Mouse (Mus musculus): ENCODE results near the gene Edaradd. TPM values are rescaled to one million over a fixed set of nuclear protein-coding genes. Genes with fewer than 3 reads are reported as not detected.

The Edaradd gene
- total and polyA plus RNA-seq, 2 experiments from 2014 or later, result 0.11 TPM; not detected in 1

DNA sequence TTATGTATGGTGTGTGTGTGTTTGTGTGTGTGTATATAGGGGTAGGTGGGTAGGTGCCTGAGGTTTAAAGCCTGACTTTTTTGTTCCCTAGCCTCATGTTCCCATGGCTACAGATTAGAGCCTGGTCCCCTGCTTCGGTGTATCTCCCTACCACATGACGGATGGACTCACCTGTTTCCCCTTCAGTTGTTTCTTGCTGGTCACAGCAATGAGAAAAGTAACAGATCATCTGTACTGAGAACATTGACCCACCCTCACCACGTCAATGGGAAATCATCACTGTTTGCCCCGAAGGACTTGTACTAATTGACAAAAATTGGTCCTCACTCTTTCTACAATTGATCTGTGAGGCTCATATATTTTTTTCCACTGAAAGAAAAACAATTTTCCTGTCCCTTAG, 42.0 kb upstream of the Edaradd start:
- H3K4me1 ChIP-seq (ENCODE audit: control insufficient read depth, insufficient read depth), result peaks cover 9% of the 10 kb centered on the region; the same call in 1 of the 2 replicates
- no peak overlapping the region for H3K27ac ChIP-seq (ENCODE audit: low read depth)
- no peak for TF ChIP-seq EP300 (IDR thresholded peaks at IDR 0.05; ENCODE audit: low read depth)
- TF ChIP-seq CTCF (IDR thresholded peaks at IDR 0.05; ENCODE audit: low read depth), result no peak
- DNase-seq (ENCODE audit: low spot score) (no peak), ATAC-seq (ENCODE audit: insufficient read depth, low read depth) (no peak)
- no peak overlapping the region for H3K9ac ChIP-seq (replicated peaks; ENCODE audit: low read depth, low read length)
- H3K9me3 ChIP-seq (replicated peaks; ENCODE audit: control insufficient read depth, low read length), result no peaks in the 10 kb centered on the region
- 86% methylated on average over 4 of the region's 4 CpGs for WGBS
- no peaks in the 10 kb centered on the region for H3K36me3 ChIP-seq (replicated peaks; ENCODE audit: control insufficient read depth, insufficient read depth, low read length)
- no peak overlapping the region for H3K4me2 ChIP-seq (ENCODE audit: low read depth, low read length)
- no peak overlapping the region for H3K4me3 ChIP-seq (ENCODE audit: low read depth, low read length)
- H3K27me3 ChIP-seq (ENCODE audit: control insufficient read depth, insufficient read depth, low read length), result no peaks in the 10 kb centered on the region

DNA sequence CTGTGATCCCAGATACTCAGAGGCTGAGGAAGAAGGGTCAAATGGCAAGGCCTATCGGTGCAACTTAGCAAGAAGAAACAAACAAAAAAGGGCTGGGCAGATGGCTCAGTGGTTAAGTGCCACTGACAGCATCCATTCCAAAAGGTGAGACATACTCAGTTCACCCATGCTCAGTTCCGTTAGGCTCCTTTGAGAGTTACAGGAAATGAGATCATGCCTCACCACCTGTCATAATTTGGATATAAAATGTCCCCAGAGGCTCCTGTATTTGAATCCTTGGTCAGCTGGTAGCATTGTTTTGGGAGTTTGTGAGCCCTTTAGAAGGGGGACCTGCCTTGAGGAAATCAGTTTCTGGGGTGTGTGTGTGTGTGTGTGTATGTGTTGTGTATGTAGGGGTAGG, 41.5 kb upstream of the Edaradd start:
- ATAC-seq (ENCODE audit: insufficient read depth, low read depth) (no peak), DNase-seq (ENCODE audit: low spot score) (no peak)
- no peak for TF ChIP-seq CTCF (IDR thresholded peaks at IDR 0.05; ENCODE audit: low read depth)
- no peak for TF ChIP-seq EP300 (IDR thresholded peaks at IDR 0.05; ENCODE audit: low read depth)
- Histone ChIP-seq H3K9ac (replicated peaks; ENCODE audit: low read depth, low read length) (no peak overlapping the region), H3K4me1 (ENCODE audit: control insufficient read depth, insufficient read depth) (peaks cover 9% of the 10 kb centered on the region; the same call in 1 of the 2 replicates), H3K4me2 (ENCODE audit: low read depth, low read length) (no peak overlapping the region), H3K27me3 (ENCODE audit: control insufficient read depth, insufficient read depth, low read length) (no peaks in the 10 kb centered on the region), H3K9me3 (replicated peaks; ENCODE audit: control insufficient read depth, low read length) (no peaks in the 10 kb centered on the region), H3K27ac (ENCODE audit: low read depth) (no peak overlapping the region), H3K4me3 (ENCODE audit: low read depth, low read length) (no peak overlapping the region), H3K36me3 (replicated peaks; ENCODE audit: control insufficient read depth, insufficient read depth, low read length) (no peaks in the 10 kb centered on the region)
- WGBS, result 72% methylated on average over 2 of the region's 2 CpGs

DNA sequence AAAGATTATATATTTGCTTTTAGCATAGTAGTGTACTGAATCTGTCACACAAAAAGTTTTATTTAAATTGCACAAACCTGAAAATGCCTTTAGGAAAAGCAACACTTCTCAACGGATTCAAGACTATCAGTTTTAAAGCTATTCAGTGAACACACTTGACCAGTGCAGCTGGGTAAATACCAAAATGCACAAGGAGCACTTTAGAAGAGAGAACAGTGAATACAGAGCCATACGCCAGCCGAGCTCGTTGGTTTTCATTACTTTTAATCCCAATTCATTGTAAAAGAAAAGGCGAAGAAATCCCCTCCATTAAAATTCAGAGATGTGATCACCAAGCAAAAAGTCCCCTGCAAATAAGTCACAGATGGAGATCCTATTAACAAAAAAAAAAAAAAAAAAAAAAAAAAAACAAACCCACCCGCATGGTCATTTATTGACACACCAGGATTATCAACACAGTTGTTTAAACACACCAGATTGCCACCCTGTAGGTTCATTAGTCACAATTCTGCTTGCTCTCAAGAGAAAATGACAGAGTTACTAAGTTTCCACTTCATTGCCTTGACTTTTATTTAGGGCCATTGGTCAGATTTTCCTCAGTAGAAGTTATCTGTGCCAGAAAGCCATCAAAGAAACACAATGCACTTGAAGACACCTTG, 39.4 kb upstream of the Edaradd start:
- 0 out of 2 replicates have a peak, but pooled peaks cover 4% of the 10 kb centered on the region for H3K4me1 ChIP-seq (ENCODE audit: control insufficient read depth, insufficient read depth)
- H3K9me3 ChIP-seq (replicated peaks; ENCODE audit: control insufficient read depth, low read length), result no peaks in the 10 kb centered on the region
- ATAC-seq (ENCODE audit: insufficient read depth, low read depth) (no peak), DNase-seq (ENCODE audit: low spot score) (no peak)
- WGBS, result 74% methylated on average over 6 of the region's 6 CpGs
- no peak overlapping the region for H3K9ac ChIP-seq (replicated peaks; ENCODE audit: low read depth, low read length)
- TF ChIP-seq CTCF (IDR thresholded peaks at IDR 0.05; ENCODE audit: low read depth), result no peak
- TF ChIP-seq EP300 (IDR thresholded peaks at IDR 0.05; ENCODE audit: low read depth), result no peak
- no peak overlapping the region for H3K4me3 ChIP-seq (ENCODE audit: low read depth, low read length)
- no peak overlapping the region for H3K4me2 ChIP-seq (ENCODE audit: low read depth, low read length)
- H3K36me3 ChIP-seq (replicated peaks; ENCODE audit: control insufficient read depth, insufficient read depth, low read length), result no peaks in the 10 kb centered on the region
- no peaks in the 10 kb centered on the region for H3K27me3 ChIP-seq (ENCODE audit: control insufficient read depth, insufficient read depth, low read length)
- no peak overlapping the region for H3K27ac ChIP-seq (ENCODE audit: low read depth)

DNA sequence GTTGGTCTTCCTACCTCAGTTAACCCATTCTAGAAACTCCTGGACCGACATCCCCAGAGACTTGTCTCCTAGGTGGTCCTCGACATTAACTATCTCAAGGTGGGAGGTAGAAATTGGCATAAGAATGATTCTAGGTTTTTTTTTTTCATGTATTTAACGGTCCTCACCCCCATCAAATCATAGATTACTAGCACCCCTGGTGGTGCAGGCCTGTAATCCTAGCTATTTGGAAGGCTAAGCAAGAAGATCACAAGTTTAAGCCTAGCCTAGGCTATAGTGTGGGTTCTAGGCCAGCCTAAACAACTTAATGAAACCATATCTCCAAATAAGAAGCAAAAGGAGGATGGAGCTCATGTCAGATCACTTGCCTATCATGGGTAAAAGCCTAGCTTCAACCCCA, 38.8 kb upstream of the Edaradd start:
- ATAC-seq (ENCODE audit: insufficient read depth, low read depth), result no peak
- Histone ChIP-seq H3K4me3 (ENCODE audit: low read depth, low read length) (no peak overlapping the region), H3K4me2 (ENCODE audit: low read depth, low read length) (no peak overlapping the region), H3K36me3 (replicated peaks; ENCODE audit: control insufficient read depth, insufficient read depth, low read length) (no peaks in the 10 kb centered on the region), H3K4me1 (ENCODE audit: control insufficient read depth, insufficient read depth) (0 out of 2 replicates have a peak, but pooled peaks cover 4% of the 10 kb centered on the region), H3K27me3 (ENCODE audit: control insufficient read depth, insufficient read depth, low read length) (no peaks in the 10 kb centered on the region; the same call in 1 of the 2 replicates), H3K9me3 (replicated peaks; ENCODE audit: control insufficient read depth, low read length) (no peaks in the 10 kb centered on the region), H3K9ac (replicated peaks; ENCODE audit: low read depth, low read length) (no peak overlapping the region), H3K27ac (ENCODE audit: low read depth) (no peak overlapping the region)
- TF ChIP-seq CTCF (IDR thresholded peaks at IDR 0.05; ENCODE audit: low read depth) (no peak), EP300 (IDR thresholded peaks at IDR 0.05; ENCODE audit: low read depth) (no peak)
- 72% methylated on average over 3 of the region's 3 CpGs for WGBS
- no peak for DNase-seq (ENCODE audit: low spot score)

DNA sequence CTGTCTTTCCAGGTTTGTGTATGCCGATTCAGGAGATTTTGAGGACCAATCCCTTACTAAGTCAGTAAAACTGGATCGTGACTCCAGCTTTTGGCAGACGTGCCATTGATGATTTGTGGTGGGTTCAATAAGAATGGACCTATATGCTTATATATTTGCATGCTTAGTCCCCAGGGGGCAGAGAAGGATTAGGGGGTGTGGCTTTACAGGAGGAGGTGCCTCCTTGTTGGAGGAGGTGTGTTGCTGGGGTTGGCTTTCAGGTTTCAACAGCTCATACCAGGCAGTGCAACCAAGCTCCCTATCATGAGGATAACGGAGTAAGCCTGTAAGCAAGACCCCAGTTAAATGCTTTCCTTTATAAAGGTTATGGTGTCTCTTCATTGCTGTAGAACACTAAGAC, 34.0 kb upstream of the Edaradd start:
- TF ChIP-seq EP300 (IDR thresholded peaks at IDR 0.05; ENCODE audit: low read depth) (no peak), CTCF (IDR thresholded peaks at IDR 0.05; ENCODE audit: low read depth) (no peak)
- ATAC-seq (ENCODE audit: insufficient read depth, low read depth), result no peak
- 49% methylated on average over 4 of the region's 4 CpGs for WGBS

More for the DNA sequence above, 34.0 kb upstream of the Edaradd start:
- no peak overlapping the region for H3K4me2 ChIP-seq (ENCODE audit: low read depth, low read length)
- H3K4me1 ChIP-seq (ENCODE audit: control insufficient read depth, insufficient read depth), result 0 out of 2 replicates have a peak, but pooled peaks cover 4% of the 10 kb centered on the region
- no peaks in the 10 kb centered on the region for H3K36me3 ChIP-seq (replicated peaks; ENCODE audit: control insufficient read depth, insufficient read depth, low read length)
- no peak for DNase-seq (ENCODE audit: low spot score)
- no peak overlapping the region for H3K4me3 ChIP-seq (ENCODE audit: low read depth, low read length)
- no peak overlapping the region for H3K9ac ChIP-seq (replicated peaks; ENCODE audit: low read depth, low read length)
- no peaks in the 10 kb centered on the region; the same call in 1 of the 2 replicates for H3K27me3 ChIP-seq (ENCODE audit: control insufficient read depth, insufficient read depth, low read length)
- H3K27ac ChIP-seq (ENCODE audit: low read depth), result no peak overlapping the region
- H3K9me3 ChIP-seq (replicated peaks; ENCODE audit: control insufficient read depth, low read length), result no peaks in the 10 kb centered on the region

All from heart, postnatal 0 days (tissue).